Mouse (Mus musculus) heart, postnatal 14 days (tissue): ENCODE measurements at regions not wholly inside any gene's neighbourhood (a gene's known extent, or its start where the extent isn't known, plus 50 kb on each side); places are given as distances from the start of the nearest gene placed in this dataset.

Experiments used
- DNase-seq, 2 experiments: peaks; one replicate each; pipeline ENCODE4 v3.0.0; 2021 to 2022
- intact Hi-C: fragments of 180-260 bp; cut with DNase I; formaldehyde crosslinking; loops from one replicate; pipeline ENCODE4 v1.15.1; 2025

GRCm38 (mm10) chr12:96594845-96595244, 902.8 kb downstream of the Flrt2 start:
- DNase-seq: no peak
- intact Hi-C loops: no loop called here

GRCm38 (mm10) chr12:96615134-96615533, 923.1 kb downstream of the Flrt2 start:
- no peak for DNase-seq
- intact Hi-C loops: no loop called here

- no peak for DNase-seq
- intact Hi-C loops: no loop called here
Measured at GRCm38 (mm10) chr12:96615850-96616249, 923.8 kb downstream of the Flrt2 start.

GRCm38 (mm10) chr12:96617226-96617625, 925.2 kb downstream of the Flrt2 start:
- DNase-seq: no peak
- intact Hi-C loops: no loop called here
